Mouse (Mus musculus) embryonic facial prominence, embryonic 14.5 days (tissue): ENCODE data around the gene Cacna1c. TPM values are rescaled to one million over a fixed set of nuclear protein-coding genes. Genes with fewer than 3 reads are reported as not detected.

ENCODE experiments used
- ATAC-seq: fragments of 200-750 bp; cut with Nextera tagmentation; 2 replicates; pipeline ENCODE4 v1.8.0; 2017; ENCODE audit warnings: low read depth, moderate number of reproducible peaks, moderate TSS enrichment
- DNase-seq: peaks from one replicate; pipeline ENCODE4 v3.0.0-alpha.2; 2015; ENCODE audit warnings: low spot score
- H3K27ac ChIP-seq: fragments of 300-500 bp; sonication (generic); replicated peaks from 2 replicates; pipeline ENCODE4 v1.5.1; 2014; ENCODE audit warnings: low read depth, mild to moderate bottlenecking, low read length, moderate library complexity
- H3K27me3 ChIP-seq: fragments of 300-500 bp; sonication (generic); replicated peaks from 2 replicates; pipeline ENCODE4 v1.6.1; 2014; ENCODE audit warnings: low read length; ENCODE audit not compliant: control insufficient read depth, insufficient read depth
- H3K36me3 ChIP-seq: fragments of 300-500 bp; sonication (generic); 2 replicates; pipeline ENCODE4 v1.6.1; 2014; ENCODE audit warnings: low read length, mixed read lengths; ENCODE audit not compliant: control insufficient read depth, insufficient read depth
- H3K4me1 ChIP-seq: fragments of 300-500 bp; sonication (generic); 2 replicates; pipeline ENCODE4 v1.6.1; 2014; ENCODE audit warnings: antibody characterized with exemption, low read length; ENCODE audit not compliant: control insufficient read depth, insufficient read depth
- H3K4me2 ChIP-seq: fragments of 300-500 bp; sonication (generic); 2 replicates; pipeline ENCODE4 v1.6.1; 2014; ENCODE audit warnings: low read depth, mild to moderate bottlenecking, low read length, moderate library complexity, mixed read lengths
- H3K4me3 ChIP-seq: fragments of 300-500 bp; sonication (generic); 2 replicates; pipeline ENCODE4 v1.5.1; 2014; ENCODE audit warnings: low read depth, mild to moderate bottlenecking, low read length
- H3K9ac ChIP-seq: fragments of 300-500 bp; sonication (generic); 2 replicates; pipeline ENCODE4 v1.6.1; 2014; ENCODE audit warnings: low read depth, mild to moderate bottlenecking, low read length, moderate library complexity, mixed read lengths
- H3K9me3 ChIP-seq: fragments of 300-500 bp; sonication (generic); 2 replicates; pipeline ENCODE4 v1.6.1; 2016; ENCODE audit warnings: low read length; ENCODE audit not compliant: control insufficient read depth
- WGBS: fragments of 180-500 bp; shearing (Covaris S2); extraction: QIAGEN DNeasy Blood & Tissue Kit; methylation state at CpG from one replicate; pipeline ENCODE4 v1.1.7; 2014; 5-methylcytosine and 5-hydroxymethylcytosine counted together
- polyA plus RNA-seq: library from polyadenylated mRNA; unstranded; fragments of >200 nt; fragmentation: Nextera tagmentation; extraction: Ambion mirVana; gene quantifications from 2 replicates; pipeline ENCODE4 v1.2.1, GENCODE M21; 2014

Gene Cacna1c
- polyA plus RNA-seq, 1 experiment from 2014 or later = 4.8 TPM

GRCm38 (mm10) chr6:119040961-119041360 lies 155.3 kb downstream of the Cacna1c start:
- Histone ChIP-seq H3K36me3 (no peaks in the 10 kb centered on the region), H3K9ac (no peak overlapping the region), H3K27ac (no peak overlapping the region), H3K4me1 (peaks cover 28% of the 10 kb centered on the region), H3K27me3 (no peaks in the 10 kb centered on the region), H3K4me2 (no peak overlapping the region), H3K9me3 (no peaks in the 10 kb centered on the region), H3K4me3 (no peak overlapping the region)
- DNase-seq (no peak), ATAC-seq (no peak)
- 54% methylated on average over 7 of the region's 7 CpGs for WGBS

GRCm38 (mm10) chr6:119039815-119040214 lies 156.4 kb downstream of the Cacna1c start:
- WGBS = 76% methylated on average over 7 of the region's 7 CpGs
- ATAC-seq = no peak
- no peak for DNase-seq

GRCm38 (mm10) chr6:119039293-119039692 lies 156.9 kb downstream of the Cacna1c start:
- H3K4me1 ChIP-seq = peaks cover 28% of the 10 kb centered on the region

More at GRCm38 (mm10) chr6:119039815-119040214, 156.4 kb downstream of the Cacna1c start:
- H3K9ac ChIP-seq = no peak overlapping the region
- H3K27me3 ChIP-seq = no peaks in the 10 kb centered on the region
- H3K9me3 ChIP-seq = peaks cover 4% of the 10 kb centered on the region
- peaks cover 28% of the 10 kb centered on the region for H3K4me1 ChIP-seq
- no peak overlapping the region for H3K4me3 ChIP-seq
- no peaks in the 10 kb centered on the region for H3K36me3 ChIP-seq
- no peak overlapping the region for H3K27ac ChIP-seq
- H3K4me2 ChIP-seq = no peak overlapping the region

GRCm38 (mm10) chr6:119037815-119038214 lies 158.4 kb downstream of the Cacna1c start:
- H3K27ac ChIP-seq = no peak overlapping the region
- ATAC-seq = 0 out of 2 replicates have a peak, but pooled peaks have one; percentile 6
- no peak overlapping the region for H3K4me2 ChIP-seq
- H3K9ac ChIP-seq = no peak overlapping the region
- no peaks in the 10 kb centered on the region for H3K27me3 ChIP-seq
- H3K36me3 ChIP-seq = no peaks in the 10 kb centered on the region
- H3K9me3 ChIP-seq = peaks cover 13% of the 10 kb centered on the region
- peak; percentile 75 for DNase-seq
- no peak overlapping the region for H3K4me3 ChIP-seq
- peaks cover 28% of the 10 kb centered on the region for H3K4me1 ChIP-seq
- 63% methylated on average over 6 of the region's 6 CpGs for WGBS

More at GRCm38 (mm10) chr6:119039293-119039692, 156.9 kb downstream of the Cacna1c start:
- no peak for ATAC-seq
- peaks cover 9% of the 10 kb centered on the region for H3K9me3 ChIP-seq
- H3K27ac ChIP-seq = no peak overlapping the region
- H3K36me3 ChIP-seq = no peaks in the 10 kb centered on the region
- H3K27me3 ChIP-seq = no peaks in the 10 kb centered on the region
- no peak overlapping the region for H3K4me2 ChIP-seq
- no peak overlapping the region for H3K4me3 ChIP-seq
- no peak for DNase-seq
- WGBS = 83% methylated on average over 5 of the region's 5 CpGs
- H3K9ac ChIP-seq = no peak overlapping the region

- DNase-seq (no peak), ATAC-seq (no peak)
- 58% methylated on average over 2 of the region's 2 CpGs for WGBS
- Histone ChIP-seq H3K9me3 (peaks cover 13% of the 10 kb centered on the region), H3K4me1 (peaks cover 28% of the 10 kb centered on the region), H3K27ac (no peak overlapping the region), H3K27me3 (no peaks in the 10 kb centered on the region), H3K4me2 (no peak overlapping the region), H3K4me3 (no peak overlapping the region), H3K9ac (no peak overlapping the region), H3K36me3 (no peaks in the 10 kb centered on the region)
Observed at GRCm38 (mm10) chr6:119037047-119037446, 159.2 kb downstream of the Cacna1c start.

- Histone ChIP-seq H3K36me3 (no peaks in the 10 kb centered on the region), H3K9ac (no peak overlapping the region), H3K4me1 (peaks cover 25% of the 10 kb centered on the region), H3K27ac (no peak overlapping the region), H3K4me3 (no peak overlapping the region), H3K27me3 (no peaks in the 10 kb centered on the region), H3K4me2 (no peak overlapping the region), H3K9me3 (peaks cover 13% of the 10 kb centered on the region)
- WGBS = 87% methylated on average over 6 of the region's 6 CpGs
- ATAC-seq (no peak), DNase-seq (no peak)
Observed at GRCm38 (mm10) chr6:119035361-119035760, 160.9 kb downstream of the Cacna1c start.

- 86% methylated on average over 2 of the region's 2 CpGs for WGBS
- H3K9ac ChIP-seq = no peak overlapping the region
- no peak overlapping the region for H3K4me2 ChIP-seq
- no peaks in the 10 kb centered on the region for H3K27me3 ChIP-seq
- H3K4me3 ChIP-seq = no peak overlapping the region
- no peak overlapping the region for H3K27ac ChIP-seq
- DNase-seq (no peak), ATAC-seq (no peak)
- peaks cover 25% of the 10 kb centered on the region for H3K4me1 ChIP-seq
- H3K9me3 ChIP-seq = peaks cover 13% of the 10 kb centered on the region
- H3K36me3 ChIP-seq = no peaks in the 10 kb centered on the region
Observed at GRCm38 (mm10) chr6:119034947-119035346, 161.3 kb downstream of the Cacna1c start.

- Histone ChIP-seq H3K9me3 (no peaks in the 10 kb centered on the region), H3K9ac (no peak overlapping the region), H3K27ac (no peak overlapping the region), H3K4me3 (no peak overlapping the region), H3K27me3 (no peaks in the 10 kb centered on the region), H3K36me3 (no peaks in the 10 kb centered on the region), H3K4me1 (no peaks in the 10 kb centered on the region), H3K4me2 (no peak overlapping the region)
- DNase-seq = peak; percentile 18
- 72% methylated on average over 6 of the region's 6 CpGs for WGBS
- ATAC-seq = no peak
Observed at GRCm38 (mm10) chr6:119027880-119028279, 168.3 kb downstream of the Cacna1c start.

- 56% methylated on average over 2 of the region's 2 CpGs for WGBS
- Histone ChIP-seq H3K4me2 (no peak overlapping the region), H3K27me3 (no peaks in the 10 kb centered on the region), H3K9me3 (no peaks in the 10 kb centered on the region), H3K4me3 (no peak overlapping the region), H3K9ac (no peak overlapping the region), H3K36me3 (no peaks in the 10 kb centered on the region), H3K27ac (no peak overlapping the region), H3K4me1 (peaks cover 18% of the 10 kb centered on the region; the same call in 1 of the 2 replicates)
- DNase-seq (no peak), ATAC-seq (no peak)
Observed at GRCm38 (mm10) chr6:119022850-119023249, 173.4 kb downstream of the Cacna1c start.
